Mouse (Mus musculus): Measurements from ENCODE around the gene Smarcd2. TPM values are rescaled to one million over a fixed set of nuclear protein-coding genes. Genes with fewer than 3 reads are reported as not detected.
A peak's percentile ranks its signal among the peaks of the same experiment; 100 is the strongest.

Gene Smarcd2
- polyA plus RNA-seq, 1 experiment from 2014 or later = 19.4 TPM

DNA sequence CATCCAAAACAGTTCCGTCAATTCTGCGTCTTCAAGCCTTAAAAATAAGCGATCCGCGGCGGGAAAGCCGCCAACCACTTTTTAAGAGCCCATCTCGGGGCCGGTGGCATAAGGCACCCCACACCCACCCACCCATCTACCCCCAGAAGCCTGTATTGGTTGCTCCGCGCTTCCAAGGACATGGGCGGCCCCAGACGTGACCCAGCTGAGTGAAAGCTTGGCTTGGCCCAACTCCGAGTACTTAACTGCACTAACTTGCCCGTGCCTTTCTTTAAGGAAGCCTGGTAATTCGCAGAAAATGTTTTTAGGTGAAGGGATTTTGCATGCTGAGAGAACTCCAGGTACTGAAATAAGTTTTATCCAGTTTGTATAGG is 526 bp upstream of the Smarcd2 start:
- Histone ChIP-seq H3K9ac (ENCODE audit: low read depth, low read length) (peak overlapping the region; percentile 70), H3K36me3 (ENCODE audit: control insufficient read depth, insufficient read depth) (no peaks in the 10 kb centered on the region), H3K27me3 (ENCODE audit: control insufficient read depth, insufficient read depth, low read depth, low read length) (no peaks in the 10 kb centered on the region), H3K4me3 (ENCODE audit: low read depth, low read length) (peak overlapping the region; percentile 93), H3K4me2 (ENCODE audit: low read depth, low read length) (peak overlapping the region; percentile 96), H3K27ac (ENCODE audit: low read length) (peak overlapping the region; percentile 86), H3K4me1 (ENCODE audit: control insufficient read depth, low read depth, low read length) (peaks cover 46% of the 10 kb centered on the region), H3K9me3 (replicated peaks; ENCODE audit: control insufficient read depth, low read length) (no peaks in the 10 kb centered on the region)
- WGBS (ENCODE audit: insufficient replicate concordance) = 6% methylated on average over 16 of the region's 16 CpGs
- ATAC-seq (ENCODE audit: low read depth) = peak; percentile 1; the same call in 1 of the 2 replicates

DNA sequence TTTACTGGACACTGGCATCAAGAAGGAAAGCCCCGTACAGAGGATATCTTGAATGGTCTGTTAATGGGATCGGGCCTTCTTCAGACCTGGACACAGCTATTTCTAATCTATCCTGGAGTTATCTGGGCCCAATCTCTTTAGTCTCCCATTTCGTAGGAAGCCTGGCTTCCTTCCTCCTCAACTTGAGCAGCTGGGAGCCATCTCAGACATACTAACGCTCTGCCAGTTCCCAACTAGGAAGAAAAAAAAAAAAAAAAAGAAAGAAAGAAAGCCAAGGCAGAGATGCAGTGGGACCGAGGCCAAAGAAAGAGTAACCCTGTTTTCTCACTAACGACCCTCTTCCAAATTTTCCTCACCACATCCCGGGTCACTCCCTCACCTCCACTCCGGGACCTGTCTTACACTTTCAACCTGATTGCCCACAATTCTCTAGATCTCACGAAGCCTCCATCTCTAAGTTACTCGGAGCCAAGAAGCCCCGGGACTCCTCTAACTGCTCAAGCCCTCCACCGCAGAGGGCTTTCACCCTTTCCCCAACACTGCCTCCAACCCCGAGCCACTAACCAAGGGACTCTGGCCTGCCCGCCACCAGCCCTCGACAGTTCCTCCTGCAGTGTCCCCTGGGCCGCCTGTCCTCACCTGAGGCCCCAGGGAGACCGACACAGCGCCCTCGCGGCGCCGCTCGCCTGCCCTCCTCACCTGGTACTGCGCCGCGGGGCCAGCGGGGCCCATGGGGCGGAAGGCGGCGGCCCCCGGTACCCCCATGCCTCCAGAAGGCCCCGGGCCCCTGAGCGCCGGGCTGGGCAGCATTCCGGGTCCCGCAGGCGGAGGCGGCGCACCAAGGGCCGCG is 753 bp downstream of the Smarcd2 start:
- peak overlapping the region; percentile 67 for H3K4me2 ChIP-seq (ENCODE audit: low read depth, low read length)
- 0 out of 2 replicates have a peak, but pooled peaks cover 1% of the 10 kb centered on the region for H3K36me3 ChIP-seq (ENCODE audit: control insufficient read depth, insufficient read depth)
- peak overlapping the region; percentile 93 for H3K4me3 ChIP-seq (ENCODE audit: low read depth, low read length)
- ATAC-seq (ENCODE audit: low read depth) = peak; percentile 37
- H3K27ac ChIP-seq (ENCODE audit: low read length) = peak overlapping the region; percentile 92
- H3K4me1 ChIP-seq (ENCODE audit: control insufficient read depth, low read depth, low read length) = peaks cover 49% of the 10 kb centered on the region
- under 1% methylated on average over 37 of the region's 41 CpGs for WGBS (ENCODE audit: insufficient replicate concordance)
- H3K9me3 ChIP-seq (replicated peaks; ENCODE audit: control insufficient read depth, low read length) = no peaks in the 10 kb centered on the region
- peak overlapping the region; percentile 90 for H3K9ac ChIP-seq (ENCODE audit: low read depth, low read length)
- H3K27me3 ChIP-seq (ENCODE audit: control insufficient read depth, insufficient read depth, low read depth, low read length) = no peaks in the 10 kb centered on the region

DNA sequence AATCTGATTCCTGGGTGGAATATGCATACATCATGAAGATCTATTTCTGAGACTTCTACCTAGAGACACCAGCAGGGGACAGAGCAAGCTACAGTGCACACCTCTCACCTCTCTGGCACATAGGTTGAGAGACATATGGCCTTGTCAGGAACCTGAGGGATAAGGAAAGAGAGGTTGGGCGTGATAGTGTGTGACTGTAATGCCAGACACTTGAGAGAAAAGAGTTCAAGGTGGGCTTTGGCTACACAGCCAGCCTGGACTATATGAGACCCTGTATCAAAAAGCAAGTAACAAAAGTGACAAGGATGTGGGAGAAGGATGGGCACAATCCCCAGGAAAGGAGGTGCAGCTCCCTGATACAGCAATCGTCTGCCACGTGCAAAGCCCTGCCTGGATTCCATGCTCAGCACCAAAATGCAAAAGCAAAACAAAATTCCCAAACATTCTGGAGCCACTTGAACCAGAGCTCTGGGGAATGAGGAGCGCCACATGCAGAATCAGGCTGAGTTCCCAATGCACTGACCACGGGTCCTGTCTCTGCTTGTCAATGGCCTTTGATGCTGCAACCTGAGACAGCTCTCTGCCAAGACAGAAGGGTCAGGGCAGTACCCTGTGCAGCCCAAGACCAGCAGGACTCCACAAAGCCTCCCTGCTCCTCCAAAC is 1.5 kb downstream of the Smarcd2 start:
- Histone ChIP-seq H3K9me3 (replicated peaks; ENCODE audit: control insufficient read depth, low read length) (no peaks in the 10 kb centered on the region), H3K4me2 (ENCODE audit: low read depth, low read length) (peak overlapping the region; percentile 67), H3K4me3 (ENCODE audit: low read depth, low read length) (peak overlapping the region; percentile 93), H3K27me3 (ENCODE audit: control insufficient read depth, insufficient read depth, low read depth, low read length) (no peaks in the 10 kb centered on the region), H3K27ac (ENCODE audit: low read length) (no peak overlapping the region), H3K9ac (ENCODE audit: low read depth, low read length) (peak overlapping the region; percentile 90), H3K4me1 (ENCODE audit: control insufficient read depth, low read depth, low read length) (peaks cover 44% of the 10 kb centered on the region), H3K36me3 (ENCODE audit: control insufficient read depth, insufficient read depth) (peaks cover 9% of the 10 kb centered on the region)
- WGBS (ENCODE audit: insufficient replicate concordance) = 40% methylated on average over 5 of the region's 5 CpGs
- no peak for ATAC-seq (ENCODE audit: low read depth)

DNA sequence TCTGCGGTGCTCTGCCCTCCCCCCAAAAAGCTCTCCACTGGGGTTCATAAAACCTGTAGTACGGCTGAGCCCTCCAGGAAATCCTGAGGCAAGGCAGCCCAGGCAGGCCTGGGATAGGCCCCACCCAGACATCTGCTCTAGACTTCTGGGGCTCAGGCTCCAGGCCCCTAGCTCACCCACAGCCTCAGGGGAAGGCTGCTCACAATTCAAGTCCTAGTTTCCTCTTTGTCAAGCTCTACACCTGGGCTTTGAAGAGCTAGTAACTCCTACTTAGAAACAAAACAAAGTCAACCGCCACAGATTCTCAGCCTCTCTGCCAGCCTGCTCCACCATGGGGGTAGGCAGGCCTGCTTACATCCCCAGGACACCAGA is 3.7 kb downstream of the Smarcd2 start:
- Histone ChIP-seq H3K9me3 (replicated peaks; ENCODE audit: control insufficient read depth, low read length) (no peaks in the 10 kb centered on the region), H3K9ac (ENCODE audit: low read depth, low read length) (peak overlapping the region; percentile 23; the same call in 1 of the 2 replicates), H3K4me1 (ENCODE audit: control insufficient read depth, low read depth, low read length) (peaks cover 36% of the 10 kb centered on the region), H3K27me3 (ENCODE audit: control insufficient read depth, insufficient read depth, low read depth, low read length) (no peaks in the 10 kb centered on the region), H3K4me2 (ENCODE audit: low read depth, low read length) (no peak overlapping the region), H3K4me3 (ENCODE audit: low read depth, low read length) (no peak overlapping the region), H3K36me3 (ENCODE audit: control insufficient read depth, insufficient read depth) (peaks cover 30% of the 10 kb centered on the region), H3K27ac (ENCODE audit: low read length) (no peak overlapping the region)
- WGBS (ENCODE audit: insufficient replicate concordance) = 41% methylated on average over 3 of the region's 3 CpGs
- ATAC-seq (ENCODE audit: low read depth) = no peak

DNA sequence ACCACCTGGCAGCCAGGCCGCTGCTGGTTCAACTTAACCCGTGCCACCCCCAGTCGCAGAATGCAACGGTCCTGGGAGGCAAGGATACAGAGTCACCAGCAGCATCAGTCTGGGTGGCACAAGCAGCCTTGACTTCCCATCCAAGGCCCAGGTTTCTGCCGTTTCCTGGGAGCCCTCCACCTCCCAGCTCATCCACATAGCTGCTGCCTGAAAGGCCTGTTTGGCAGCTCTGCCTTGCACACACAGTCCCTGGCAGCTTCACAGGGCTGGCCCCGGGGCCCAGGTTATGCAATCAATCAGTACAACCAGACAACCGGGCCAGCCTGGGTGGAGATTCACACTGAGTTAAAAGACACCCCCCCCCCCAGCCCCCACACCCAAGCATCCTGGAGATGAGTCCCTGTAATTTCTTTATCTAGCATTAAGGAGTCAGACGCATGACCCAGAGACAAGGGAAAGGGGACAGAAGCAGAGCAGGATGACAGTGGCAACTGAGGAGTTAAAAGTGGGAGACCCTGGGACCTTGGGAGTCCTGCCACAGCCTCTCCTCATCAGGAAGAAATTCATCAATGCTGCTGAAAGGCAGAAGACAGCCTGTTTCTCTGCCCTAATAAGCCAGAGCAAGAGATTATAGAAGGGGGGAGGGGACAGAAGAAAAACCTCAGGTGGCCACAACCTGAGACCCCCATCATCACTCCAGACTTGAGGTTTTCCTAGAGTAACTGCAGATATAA is 4.3 kb downstream of the Smarcd2 start:
- H3K9ac ChIP-seq (ENCODE audit: low read depth, low read length) = 0 out of 2 replicates have a peak overlapping the region, but pooled peaks have one; percentile 23
- no peaks in the 10 kb centered on the region for H3K27me3 ChIP-seq (ENCODE audit: control insufficient read depth, insufficient read depth, low read depth, low read length)
- H3K4me2 ChIP-seq (ENCODE audit: low read depth, low read length) = no peak overlapping the region
- peaks cover 35% of the 10 kb centered on the region for H3K36me3 ChIP-seq (ENCODE audit: control insufficient read depth, insufficient read depth)
- no peak for ATAC-seq (ENCODE audit: low read depth)
- peaks cover 34% of the 10 kb centered on the region for H3K4me1 ChIP-seq (ENCODE audit: control insufficient read depth, low read depth, low read length)
- H3K27ac ChIP-seq (ENCODE audit: low read length) = no peak overlapping the region
- 62% methylated on average over 8 of the region's 8 CpGs for WGBS (ENCODE audit: insufficient replicate concordance)
- H3K9me3 ChIP-seq (replicated peaks; ENCODE audit: control insufficient read depth, low read length) = no peaks in the 10 kb centered on the region
- no peak overlapping the region for H3K4me3 ChIP-seq (ENCODE audit: low read depth, low read length)

DNA sequence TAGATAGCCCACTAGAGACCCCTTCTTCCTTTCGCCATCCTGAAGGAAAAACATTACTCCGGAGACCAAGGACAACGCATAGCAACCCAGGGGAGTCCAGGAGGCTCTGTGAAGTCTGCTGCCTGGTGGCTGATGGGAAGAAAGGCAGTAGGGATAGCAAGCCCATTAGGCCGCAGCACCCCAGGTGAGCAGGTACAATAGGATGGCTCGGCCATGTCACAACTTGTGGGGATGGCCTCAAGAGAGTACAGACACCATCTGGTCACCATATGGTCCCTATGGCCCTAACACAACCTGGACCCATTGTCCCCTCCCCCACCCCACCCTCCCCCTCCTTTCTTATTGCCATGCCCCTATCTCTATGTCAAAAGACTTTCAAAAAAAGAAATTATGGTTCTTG is 4.9 kb downstream of the Smarcd2 start:
- no peak overlapping the region for H3K4me2 ChIP-seq (ENCODE audit: low read depth, low read length)
- no peak overlapping the region for H3K9ac ChIP-seq (ENCODE audit: low read depth, low read length)
- no peaks in the 10 kb centered on the region for H3K27me3 ChIP-seq (ENCODE audit: control insufficient read depth, insufficient read depth, low read depth, low read length)
- H3K27ac ChIP-seq (ENCODE audit: low read length) = no peak overlapping the region
- H3K4me3 ChIP-seq (ENCODE audit: low read depth, low read length) = no peak overlapping the region
- no peaks in the 10 kb centered on the region for H3K9me3 ChIP-seq (replicated peaks; ENCODE audit: control insufficient read depth, low read length)
- 86% methylated on average over 5 of the region's 5 CpGs for WGBS (ENCODE audit: insufficient replicate concordance)
- no peak for ATAC-seq (ENCODE audit: low read depth)
- peaks cover 30% of the 10 kb centered on the region for H3K4me1 ChIP-seq (ENCODE audit: control insufficient read depth, low read depth, low read length)
- peaks cover 42% of the 10 kb centered on the region for H3K36me3 ChIP-seq (ENCODE audit: control insufficient read depth, insufficient read depth)

DNA sequence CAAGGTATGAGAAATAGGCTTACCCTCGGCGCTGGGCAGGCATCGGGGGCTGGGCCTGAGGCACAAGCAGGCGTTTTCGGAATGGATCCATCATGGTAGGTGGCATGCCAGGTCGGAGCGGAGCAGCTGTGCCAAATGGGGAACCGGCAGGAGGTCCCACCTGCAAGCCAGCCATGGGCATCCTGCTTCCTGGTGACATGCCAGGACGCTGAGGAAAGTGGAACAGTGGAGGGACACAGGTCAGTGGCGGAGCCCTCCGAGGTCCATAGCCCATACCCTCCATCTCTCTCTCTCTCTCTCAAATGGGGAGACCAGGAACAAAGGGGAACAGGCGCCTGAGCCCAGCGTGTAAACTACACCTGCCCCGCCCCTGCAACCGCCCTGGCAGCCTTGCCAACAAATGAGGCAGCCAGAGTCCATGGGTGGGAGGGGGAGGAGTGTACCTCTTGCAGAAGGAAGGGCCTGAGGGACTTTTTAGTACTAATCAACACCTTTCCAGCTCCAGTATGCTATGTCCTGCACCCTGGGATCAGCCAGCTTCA is 5.4 kb downstream of the Smarcd2 start:
- Histone ChIP-seq H3K27me3 (ENCODE audit: control insufficient read depth, insufficient read depth, low read depth, low read length) (no peaks in the 10 kb centered on the region), H3K36me3 (ENCODE audit: control insufficient read depth, insufficient read depth) (peaks cover 46% of the 10 kb centered on the region), H3K27ac (ENCODE audit: low read length) (no peak overlapping the region), H3K4me2 (ENCODE audit: low read depth, low read length) (no peak overlapping the region), H3K9me3 (replicated peaks; ENCODE audit: control insufficient read depth, low read length) (no peaks in the 10 kb centered on the region), H3K4me3 (ENCODE audit: low read depth, low read length) (no peak overlapping the region), H3K4me1 (ENCODE audit: control insufficient read depth, low read depth, low read length) (peaks cover 30% of the 10 kb centered on the region), H3K9ac (ENCODE audit: low read depth, low read length) (no peak overlapping the region)
- WGBS (ENCODE audit: insufficient replicate concordance) = 79% methylated on average over 15 of the region's 15 CpGs
- ATAC-seq (ENCODE audit: low read depth) = no peak

DNA sequence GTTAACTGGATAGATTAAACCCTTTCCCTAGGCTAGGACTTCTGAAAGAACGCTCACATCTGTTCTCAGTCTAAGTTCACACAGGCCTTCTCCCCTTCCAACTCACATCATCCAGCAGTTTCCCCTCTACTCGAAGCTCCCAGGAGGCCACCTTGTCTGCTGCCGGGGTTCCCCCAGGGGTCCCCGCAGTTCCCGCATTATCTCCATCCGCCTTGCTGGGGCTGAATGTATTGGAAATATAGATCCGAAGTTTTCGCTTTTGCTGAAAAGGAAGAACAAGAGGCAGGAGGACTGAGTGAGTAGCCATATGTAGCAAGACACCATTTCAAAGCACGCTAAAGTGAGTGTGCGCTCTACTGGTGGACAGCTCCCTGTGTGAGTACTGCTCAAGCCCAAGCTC is 6.3 kb downstream of the Smarcd2 start:
- H3K36me3 ChIP-seq (ENCODE audit: control insufficient read depth, insufficient read depth) = peaks cover 56% of the 10 kb centered on the region

More for the DNA sequence above, 6.3 kb downstream of the Smarcd2 start:
- no peak overlapping the region for H3K4me3 ChIP-seq (ENCODE audit: low read depth, low read length)
- no peaks in the 10 kb centered on the region for H3K9me3 ChIP-seq (replicated peaks; ENCODE audit: control insufficient read depth, low read length)
- 87% methylated on average over 10 of the region's 10 CpGs for WGBS (ENCODE audit: insufficient replicate concordance)
- no peaks in the 10 kb centered on the region for H3K27me3 ChIP-seq (ENCODE audit: control insufficient read depth, insufficient read depth, low read depth, low read length)
- H3K4me2 ChIP-seq (ENCODE audit: low read depth, low read length) = no peak overlapping the region
- no peak overlapping the region for H3K9ac ChIP-seq (ENCODE audit: low read depth, low read length)
- H3K4me1 ChIP-seq (ENCODE audit: control insufficient read depth, low read depth, low read length) = peaks cover 27% of the 10 kb centered on the region
- ATAC-seq (ENCODE audit: low read depth) = no peak
- no peak overlapping the region for H3K27ac ChIP-seq (ENCODE audit: low read length)
